Mouse (Mus musculus): Measurements from ENCODE around the gene Pdik1l.
A peak's percentile ranks its signal among the peaks of the same experiment; 100 is the strongest.

Gene Pdik1l

DNA sequence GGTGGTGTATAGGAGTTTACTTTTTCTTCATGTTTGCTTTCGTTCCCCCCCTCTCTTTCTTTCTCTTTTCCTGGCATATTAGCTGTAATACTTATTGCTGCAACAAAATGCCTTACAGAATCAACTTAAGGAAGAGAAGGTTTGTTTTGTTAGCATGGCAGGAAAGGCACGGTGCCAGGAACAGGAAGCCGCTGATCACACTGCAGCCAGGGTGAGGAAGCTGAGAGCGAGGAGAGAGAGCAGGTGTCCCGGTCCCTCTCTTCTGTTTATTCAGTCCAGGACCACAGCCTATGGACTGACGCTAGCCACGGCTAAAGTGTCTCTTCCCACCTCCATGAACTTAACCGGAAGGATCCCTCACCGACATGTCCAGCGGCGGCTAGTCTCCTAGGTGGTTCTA lies 29.3 kb downstream of the Pdik1l start:
- DNase-seq (ENCODE audit: low spot score) = no peak

DNA sequence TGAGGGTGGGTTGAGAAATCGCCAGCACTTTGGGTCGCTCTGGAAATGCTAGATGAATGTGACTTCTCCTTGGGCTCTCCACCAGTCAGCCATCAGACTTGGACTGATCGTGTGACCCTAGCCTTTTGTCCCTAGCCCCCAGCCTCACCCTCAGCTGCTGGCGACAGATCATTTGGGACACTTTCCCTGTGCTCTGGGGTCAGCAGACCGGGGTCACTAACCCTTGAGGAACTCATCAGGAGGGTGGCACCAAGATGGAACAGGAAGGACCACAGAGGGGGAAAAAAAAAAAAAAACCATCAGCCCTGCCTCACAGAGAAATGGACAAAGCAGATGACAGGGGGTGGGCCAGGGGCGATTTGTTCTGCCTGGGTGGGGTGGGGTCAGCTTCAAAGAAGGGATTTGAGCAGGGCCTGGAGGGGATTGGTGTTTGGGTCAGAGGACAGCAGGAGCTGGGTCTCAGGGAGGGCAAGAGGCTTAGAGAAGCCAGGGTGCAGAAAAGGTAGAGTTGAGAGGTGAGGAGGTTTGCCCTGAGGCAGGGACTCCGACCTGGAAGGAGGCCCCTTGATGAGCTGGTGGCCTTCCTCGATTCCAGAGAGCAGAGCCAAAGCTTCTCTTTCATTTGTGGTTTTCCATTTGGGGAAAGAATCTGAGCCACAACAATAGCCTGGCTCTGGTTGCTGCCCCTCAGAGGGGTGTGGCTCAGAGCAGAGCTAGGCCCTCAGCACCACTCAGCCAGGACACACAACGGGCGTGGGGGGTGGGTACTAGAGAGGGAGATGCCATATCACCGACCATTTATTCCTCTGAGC lies 30.3 kb downstream of the Pdik1l start:
- peak; percentile 79 for DNase-seq (ENCODE audit: low spot score)

DNA sequence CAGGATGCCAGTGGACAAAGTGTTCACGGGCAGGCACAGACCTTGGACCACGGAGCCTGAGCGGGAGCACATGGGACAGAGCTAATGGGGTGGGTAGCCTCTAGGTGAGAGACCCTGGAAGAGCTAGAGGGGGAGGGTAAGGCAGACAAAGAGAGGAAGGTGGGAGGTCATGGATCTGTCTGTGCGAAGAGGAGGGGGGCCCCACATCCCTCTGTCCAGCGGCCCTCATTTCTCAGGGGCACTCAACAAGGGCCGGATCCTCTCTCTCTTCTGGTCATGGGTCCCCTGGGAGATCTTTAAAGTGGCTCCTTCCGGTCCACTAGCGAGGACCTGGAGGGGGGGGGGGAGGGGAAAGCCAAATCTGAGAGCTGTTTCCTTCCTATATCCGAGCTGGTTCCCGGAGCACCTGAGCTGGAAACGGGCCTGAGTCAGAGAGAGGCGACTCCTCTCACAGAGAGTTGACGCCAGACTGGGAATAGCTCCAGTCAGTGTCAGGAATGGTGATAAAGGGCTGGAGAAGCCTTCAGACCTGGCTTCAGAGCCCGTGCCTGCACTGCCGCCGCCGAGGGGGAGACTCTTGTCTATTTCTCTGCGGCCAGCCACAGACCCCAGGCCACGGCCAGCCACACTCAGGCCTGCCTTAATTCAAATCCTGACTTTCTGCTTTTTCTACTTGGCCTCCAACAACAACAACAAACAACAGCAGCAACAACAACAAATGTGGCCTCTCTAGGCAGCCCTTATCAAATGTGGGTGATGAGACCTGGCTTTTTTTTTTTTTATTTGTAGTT lies 31.1 kb downstream of the Pdik1l start:
- DNase-seq (ENCODE audit: low spot score) = peak; percentile 65

DNA sequence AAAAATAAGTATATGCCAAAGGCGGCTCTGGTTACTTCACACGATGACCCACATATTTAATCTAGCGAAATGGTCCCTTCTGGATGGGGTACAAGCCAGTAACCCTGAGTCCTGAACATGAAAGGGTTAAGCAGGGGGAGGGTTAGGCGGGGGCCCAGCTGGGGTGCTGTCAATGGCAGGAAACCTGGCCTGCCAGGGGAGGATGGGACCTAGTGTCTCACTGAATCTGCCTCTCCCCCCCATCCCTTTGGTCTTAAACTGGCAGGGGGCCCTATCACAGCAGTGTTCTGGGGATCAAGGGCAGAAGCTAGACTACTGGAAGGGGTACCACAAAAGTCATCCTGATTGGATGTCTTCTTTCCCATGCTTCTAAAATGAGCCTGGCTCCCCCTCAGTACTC lies 31.8 kb downstream of the Pdik1l start:
- DNase-seq (ENCODE audit: low spot score) = no peak

DNA sequence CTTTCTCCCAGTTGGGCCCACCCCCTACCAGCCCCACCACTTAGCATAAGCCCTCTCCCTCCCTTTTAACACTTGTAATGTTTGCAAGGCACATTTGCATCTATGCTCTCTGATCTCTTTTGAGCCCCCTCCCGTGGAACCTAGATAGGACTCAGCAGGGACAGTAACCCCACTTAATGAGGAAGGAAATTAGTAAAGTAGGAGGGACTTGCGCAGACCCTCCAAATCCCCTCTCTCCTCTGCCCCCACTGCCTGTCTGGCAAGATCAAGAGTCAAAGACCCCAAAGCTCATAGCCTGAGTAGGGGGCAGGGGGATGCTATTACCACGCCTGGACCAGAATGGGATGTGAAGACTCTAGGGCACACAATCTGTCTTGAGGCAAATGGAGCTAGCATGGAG lies 32.9 kb downstream of the Pdik1l start:
- no peak for DNase-seq (ENCODE audit: low spot score)

DNA sequence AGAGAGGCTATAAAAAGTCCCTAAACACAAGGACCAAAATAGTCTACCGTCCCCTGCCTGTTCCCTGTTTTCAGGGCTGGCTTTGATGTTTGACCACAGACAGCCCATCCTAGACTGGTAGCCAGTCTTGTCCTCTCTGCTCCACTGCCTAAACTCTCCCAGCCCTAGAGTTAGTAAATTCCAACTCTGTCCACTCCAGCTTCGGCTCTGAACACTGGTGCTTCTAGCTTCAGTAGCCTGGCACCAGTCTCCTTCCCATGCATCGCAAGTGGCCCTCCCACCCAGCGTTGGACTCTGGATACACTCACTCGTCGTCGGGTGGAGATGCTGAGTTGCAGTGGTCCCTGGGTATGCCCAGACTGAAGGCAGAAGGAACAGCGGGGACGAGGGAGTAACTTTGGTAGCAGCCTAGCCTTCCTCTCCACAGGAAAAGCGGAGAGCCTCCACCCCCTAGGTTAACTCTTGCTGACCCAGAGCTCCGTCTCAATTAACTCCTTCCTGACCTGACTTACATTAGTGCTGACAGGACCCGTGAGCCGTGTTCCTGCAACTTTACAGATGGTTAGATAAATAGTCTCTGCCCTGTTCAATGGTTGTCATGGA lies 33.9 kb downstream of the Pdik1l start, which contains the start of gene Grrp1:
Gene Grrp1, minus strand, starts transcription at position 385 of the 603 bp plus-strand sequence.
- DNase-seq (ENCODE audit: low spot score) = peak; percentile 75

DNA sequence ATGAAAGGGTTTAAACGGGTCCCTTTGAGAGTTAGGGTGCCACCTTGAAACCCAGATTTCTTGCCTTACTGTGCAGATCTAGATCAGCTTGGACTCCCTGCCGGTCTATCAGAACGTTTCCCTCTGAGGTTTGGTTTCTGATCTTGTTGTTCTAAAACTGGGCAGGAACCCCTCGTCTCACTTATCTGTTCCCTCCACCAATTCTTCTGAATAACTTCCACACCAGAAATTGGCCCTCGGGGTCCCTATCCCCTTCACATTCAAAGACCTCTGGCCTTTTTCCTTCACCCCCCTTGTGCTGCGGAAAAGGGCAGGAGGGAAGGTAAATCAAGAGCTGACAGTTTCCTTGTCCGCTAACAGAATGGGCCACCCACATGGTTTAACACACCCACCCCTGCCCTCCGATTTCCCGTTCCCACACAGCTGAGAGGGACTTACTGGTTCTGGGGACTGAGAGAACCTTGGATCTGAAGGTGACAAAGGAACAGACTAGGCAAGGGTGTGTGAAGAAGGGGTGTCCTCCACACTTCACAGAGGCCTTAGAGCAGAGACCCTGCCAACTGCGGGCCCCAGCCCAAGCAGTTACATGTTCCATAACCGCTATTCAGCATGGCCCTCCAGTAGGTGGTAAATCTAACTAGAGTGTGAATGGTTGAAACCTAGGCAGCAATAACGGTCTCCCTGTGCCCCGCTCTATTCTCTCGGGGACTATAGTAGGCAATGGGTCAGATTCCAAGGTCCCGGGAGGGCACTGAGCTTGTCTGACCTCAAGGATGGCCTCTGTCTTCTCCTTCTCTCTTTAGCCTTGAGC lies 34.6 kb downstream of the Pdik1l start:
- peak; percentile 68 for DNase-seq (ENCODE audit: low spot score)

DNA sequence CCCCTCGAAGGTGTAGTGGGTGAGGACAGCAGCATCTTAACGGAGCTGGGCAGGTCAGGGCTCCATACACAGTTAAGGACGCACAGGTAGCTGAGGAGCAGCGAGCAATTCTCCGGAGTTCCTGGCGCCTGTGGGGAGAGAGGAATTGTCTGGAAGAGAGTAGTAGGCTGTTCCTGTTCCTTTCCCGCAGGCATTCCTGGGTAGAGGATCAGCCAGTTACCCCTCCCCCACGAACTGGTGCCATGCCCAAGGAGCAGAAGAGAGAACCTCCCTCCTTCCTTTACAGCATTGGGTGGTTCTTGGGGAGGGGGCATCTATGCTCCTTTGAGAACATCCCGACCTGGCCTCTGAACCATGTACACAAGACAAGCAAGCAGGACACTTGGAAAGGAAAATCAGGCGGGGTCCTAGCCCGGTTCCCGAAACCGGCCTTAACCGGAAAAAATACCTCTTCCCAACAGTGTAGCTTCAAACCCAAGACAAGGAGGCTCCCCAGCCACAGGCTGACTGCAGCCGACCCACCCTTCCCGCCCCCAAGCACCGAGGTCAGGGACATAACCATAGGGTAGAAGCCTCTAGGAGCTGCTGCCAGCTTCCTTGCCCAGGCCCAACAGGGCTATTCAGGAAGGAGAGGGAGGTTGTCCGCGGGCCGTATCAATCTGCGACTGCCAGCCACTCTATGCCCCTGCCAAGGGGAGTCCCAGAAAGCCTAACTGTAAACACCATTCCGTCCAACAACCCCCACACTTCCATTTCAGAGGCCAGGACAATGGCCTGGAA lies 35.4 kb downstream of the Pdik1l start:
- DNase-seq (ENCODE audit: low spot score) = peak; percentile 63

DNA sequence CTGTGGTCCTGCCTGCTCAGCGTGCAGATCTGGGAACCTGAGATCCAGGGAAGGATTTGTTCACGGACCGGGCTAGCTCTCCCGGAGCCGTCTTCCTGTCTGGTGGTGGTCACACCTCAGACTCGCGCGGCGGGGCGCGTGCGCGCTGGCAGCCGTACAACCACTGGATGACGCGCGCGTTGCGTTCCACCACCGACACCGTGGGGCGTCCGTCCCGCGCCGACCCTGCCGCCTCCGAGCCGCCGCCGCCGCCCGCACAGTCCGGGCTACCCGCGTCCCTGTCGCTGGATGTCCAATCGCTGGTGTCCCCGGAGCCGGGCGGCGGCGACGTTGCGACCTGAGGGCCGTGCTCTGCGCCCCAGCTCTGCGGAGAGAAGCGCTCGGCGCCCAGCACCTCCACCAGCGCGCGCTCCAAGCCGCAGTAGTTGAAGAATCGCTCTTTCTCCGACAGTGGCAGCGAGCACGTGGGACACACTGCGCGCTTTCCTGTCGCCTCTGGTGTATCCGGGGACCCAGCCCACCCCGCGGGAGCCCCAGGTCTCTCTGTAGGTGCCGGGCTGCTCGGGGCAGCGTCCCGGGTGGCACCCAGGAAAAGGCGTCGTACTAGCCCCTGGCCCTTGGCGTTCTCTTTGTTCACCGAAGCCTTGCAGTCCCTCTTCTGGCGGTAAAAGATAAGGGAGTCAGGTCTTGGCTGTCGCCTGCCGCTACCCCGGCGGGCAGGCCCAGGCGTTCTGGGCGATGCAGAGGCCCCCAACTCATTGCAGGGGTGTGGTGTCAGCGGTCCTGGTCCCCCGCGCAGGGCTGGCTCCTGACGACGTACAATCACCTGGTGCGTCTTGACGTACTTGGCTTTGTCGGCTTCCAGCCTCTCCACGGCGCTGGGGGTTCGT lies 36.2 kb downstream of the Pdik1l start:
- peak; percentile 62 for DNase-seq (ENCODE audit: low spot score)

DNA sequence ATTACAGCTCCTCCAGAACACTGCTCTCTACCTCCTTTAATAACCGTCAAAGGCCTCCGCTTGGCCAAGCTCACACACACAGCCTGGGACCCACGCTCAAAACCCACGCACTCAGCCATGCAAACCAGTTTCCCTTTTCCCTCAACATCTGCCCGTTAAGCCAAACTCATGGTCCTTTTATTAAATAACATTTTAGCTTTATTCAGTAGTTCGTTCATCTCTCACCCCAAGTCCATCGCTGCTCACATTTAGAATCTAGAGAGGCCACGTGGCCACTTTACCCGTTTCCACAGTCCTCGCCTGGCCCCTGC lies 36.8 kb downstream of the Pdik1l start:
- no peak for DNase-seq (ENCODE audit: low spot score)

DNA sequence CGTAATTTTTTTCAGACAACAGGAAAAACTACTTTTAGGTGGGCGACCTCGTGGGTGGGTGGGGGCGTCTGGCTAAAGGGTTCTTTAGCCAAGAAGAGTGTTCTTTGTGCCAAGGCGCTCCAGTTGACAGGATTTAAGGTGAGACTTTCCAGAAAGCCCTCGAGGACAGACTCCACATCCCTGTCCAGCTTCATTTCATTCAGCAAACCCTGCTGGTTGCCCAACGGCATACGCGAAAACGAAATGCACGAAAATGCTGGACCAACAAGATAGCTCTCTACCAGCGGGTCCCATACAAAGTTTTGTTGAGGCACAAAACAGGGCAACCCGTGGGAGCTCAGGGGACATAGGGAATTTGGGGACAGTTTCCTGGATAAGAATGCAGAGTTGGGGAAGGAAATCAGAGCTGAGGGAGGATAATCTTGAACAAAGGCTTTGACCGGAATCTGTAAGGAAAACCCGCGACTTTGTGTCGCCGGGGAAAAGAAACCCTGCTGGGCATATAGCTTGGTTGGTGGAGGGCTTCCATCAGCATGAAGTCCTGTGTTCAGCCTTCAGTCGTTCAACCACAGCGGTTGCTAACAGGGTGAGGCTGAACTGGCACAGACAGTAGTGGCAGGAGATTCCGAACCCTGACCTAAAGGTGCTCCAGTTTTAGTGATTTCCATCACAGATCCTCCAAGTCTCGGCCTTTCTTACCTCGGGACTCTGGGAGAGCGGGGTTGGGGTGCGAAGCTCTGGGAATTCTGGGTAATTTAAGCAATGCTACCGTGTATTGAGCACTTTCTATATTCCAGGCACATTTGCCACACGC lies 37.4 kb downstream of the Pdik1l start:
- DNase-seq (ENCODE audit: low spot score) = no peak

DNA sequence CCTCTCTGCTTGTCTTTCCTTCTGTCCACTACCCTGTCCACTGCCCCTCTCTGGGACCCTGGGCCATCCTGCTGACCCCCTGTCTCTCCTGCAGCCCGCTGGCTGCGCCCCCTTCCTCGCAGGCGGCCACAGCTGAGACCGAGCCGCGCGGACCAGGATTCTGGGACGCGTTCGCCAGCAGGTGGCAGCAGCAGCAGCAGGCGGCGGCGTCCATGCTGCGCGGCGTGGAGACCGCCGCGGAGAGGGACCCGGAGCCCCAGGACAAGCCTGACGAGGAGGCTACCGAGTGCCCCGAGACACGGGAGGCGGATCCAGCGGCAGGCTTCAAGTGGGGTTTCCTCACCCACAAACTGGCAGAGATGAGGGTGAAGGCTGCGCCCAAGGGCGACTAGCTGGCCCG lies 38.0 kb downstream of the Pdik1l start:
- DNase-seq (ENCODE audit: low spot score) = peak; percentile 87

DNA sequence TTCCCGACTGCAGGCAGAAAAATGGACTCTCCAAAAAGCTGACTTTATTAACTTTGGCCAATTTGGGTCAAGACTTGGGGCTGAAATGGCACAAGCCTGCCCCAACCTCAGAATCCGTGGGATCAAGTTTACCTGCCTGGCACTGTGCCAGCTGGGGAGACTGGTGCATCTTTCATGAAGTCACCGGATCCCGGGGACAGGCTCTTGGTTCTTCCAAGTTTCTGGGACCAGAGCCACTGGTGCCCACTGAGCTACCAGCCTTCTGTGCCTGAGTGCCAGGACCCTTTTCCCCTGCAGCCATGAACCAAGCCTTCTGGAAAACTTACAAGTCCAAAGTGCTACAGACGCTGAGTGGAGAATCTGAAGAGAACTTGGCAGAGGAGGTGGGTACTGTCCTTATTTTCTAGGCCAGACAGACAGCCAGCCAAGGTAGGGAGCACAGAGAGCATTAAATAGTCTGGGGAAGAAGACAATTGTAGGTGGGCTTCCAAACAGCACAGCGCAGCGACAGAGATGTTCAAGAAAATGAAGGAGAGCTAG lies 40.9 kb downstream of the Pdik1l start, which contains the start of gene Gm30191:
Gene Gm30191, plus strand, starts transcription at position 217 of the 540 bp plus-strand sequence.
- DNase-seq (ENCODE audit: low spot score) = no peak

DNA sequence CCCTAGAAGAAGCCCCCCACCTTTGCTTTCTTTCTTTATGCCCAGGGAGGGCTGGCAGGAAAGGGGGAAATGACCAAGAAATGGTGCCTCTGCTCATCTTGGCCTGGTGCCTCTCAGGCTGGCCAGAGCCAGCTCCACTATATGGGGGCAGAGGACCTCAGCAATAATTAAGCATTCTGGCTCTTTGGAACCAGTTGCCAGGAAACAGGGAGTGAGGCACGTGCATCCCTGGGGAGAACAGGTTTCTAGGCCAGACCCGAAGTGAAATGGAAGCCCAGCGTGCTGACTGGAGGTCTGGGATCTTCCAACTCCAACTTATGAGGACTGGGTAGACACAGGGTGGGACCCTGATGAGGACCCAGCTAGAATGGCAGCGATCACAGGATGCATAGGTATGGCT lies 41.4 kb downstream of the Pdik1l start:
- no peak for DNase-seq (ENCODE audit: low spot score)

DNA sequence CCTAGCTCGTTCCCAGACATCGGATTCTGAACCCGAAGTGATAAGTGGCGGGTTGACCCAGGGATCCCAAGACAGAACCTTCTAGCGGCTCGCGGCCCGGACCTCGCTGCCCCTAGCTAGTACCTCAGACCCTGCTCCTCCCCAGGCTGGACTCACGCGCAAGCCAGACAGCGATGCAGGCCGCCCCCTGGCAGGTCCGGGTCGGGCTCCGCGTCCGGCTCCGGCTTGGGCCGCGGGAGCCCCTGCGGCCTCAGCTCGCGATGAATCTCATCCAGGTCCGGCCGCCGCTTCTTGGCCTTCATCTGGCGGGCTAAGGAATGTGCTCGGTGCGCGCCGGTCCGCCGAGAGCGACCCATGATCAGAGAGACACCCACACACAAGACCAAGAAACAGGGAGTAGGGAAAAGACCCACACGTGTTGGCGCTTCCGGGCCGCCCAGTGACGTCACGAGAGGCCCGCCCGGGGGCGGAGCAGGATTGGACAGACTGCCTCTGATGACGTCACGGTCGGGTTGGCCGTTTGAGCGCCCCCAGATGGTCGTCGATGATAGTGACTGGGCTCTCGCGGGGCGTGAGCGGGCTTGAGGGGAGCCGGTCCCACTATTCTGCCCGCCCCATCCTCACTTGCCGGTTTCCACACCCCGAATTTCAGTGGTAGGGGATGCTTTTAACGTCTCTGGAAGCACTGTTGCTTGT lies 42.4 kb downstream of the Pdik1l start, which contains the start of gene Zfp593:
Gene Zfp593, minus strand, starts transcription at position 445 of the 696 bp plus-strand sequence.
- DNase-seq (ENCODE audit: low spot score) = peak; percentile 95

DNA sequence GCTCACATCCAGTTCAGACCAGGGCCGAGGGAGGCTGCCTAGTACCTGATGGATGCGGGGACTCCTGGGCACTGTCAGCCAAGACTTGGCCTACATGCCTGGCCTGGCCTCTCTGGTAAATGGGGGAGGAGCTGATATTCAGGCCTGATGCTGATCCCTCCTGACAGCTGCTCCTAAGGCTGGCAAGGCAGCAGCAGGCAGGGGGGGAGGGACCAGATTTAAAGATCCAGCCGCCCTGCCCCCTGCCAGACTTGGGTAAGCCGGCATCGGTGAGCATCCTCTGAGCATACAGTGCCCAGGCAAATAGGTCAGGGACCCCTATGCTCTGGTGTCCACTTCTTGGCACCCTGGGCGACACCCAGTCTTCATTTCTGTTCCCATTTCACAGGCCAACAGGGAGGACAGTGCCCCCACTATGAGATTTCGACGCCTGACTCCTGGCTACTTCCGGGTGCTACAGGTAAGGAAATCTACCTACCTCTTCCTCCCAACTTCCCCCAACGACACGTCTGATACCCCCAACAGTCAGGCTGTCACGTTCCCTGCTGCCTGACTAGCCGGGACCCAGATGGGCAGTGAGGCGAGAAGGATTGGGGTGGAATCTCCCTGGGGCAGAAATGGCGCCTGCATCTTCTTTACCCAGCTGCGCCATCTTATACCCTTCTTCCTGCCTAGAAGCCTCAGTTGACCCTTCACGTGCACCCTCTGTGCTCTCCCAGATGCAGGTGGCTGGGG lies 44.0 kb downstream of the Pdik1l start, which contains the start of gene E130218I03Rik:
Gene E130218I03Rik, plus strand, starts transcription at position 147 of the 735 bp plus-strand sequence.
- DNase-seq (ENCODE audit: low spot score) = no peak

DNA sequence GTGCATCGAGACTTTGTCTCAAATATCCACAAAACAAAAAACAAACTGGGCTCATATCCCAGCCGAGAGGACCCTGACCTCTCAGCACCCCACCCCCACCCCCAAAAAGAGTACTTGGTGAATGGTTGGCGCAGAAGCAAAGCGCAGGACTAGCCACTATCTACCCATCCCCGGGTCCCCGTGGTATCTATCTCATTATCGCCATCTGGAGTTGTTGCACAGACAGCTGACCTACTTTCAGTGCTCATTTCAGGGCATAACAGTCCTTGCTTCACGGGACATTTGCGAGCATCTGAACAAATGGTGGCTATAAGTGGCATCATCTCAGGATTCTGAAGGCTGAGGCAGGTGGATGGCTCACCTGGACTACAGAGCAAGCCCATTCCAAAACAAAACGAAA lies 49.0 kb downstream of the Pdik1l start:
- no peak for DNase-seq (ENCODE audit: low spot score)

DNA sequence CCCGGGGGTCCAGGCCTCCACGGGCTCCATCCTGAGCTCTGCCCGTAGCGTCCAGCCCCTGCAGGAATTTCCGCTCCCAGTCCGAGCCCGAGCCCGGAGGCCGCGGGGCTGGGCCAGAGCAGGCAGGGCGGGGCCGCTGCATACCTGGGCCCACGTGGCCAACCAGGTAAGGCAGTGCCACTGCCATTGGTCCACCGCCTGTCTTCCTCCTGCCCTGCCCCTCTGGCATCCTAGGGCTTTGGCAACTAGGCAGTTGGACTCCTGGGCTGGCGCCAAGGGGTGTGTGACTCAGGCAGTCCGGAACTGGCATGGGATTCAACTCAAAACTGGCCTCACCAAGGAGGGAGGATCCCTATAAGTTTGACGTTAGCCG lies 49.4 kb downstream of the Pdik1l start, which contains the start of gene Cnksr1:
Gene Cnksr1, minus strand, starts transcription at position 121 of the 373 bp plus-strand sequence.
- DNase-seq (ENCODE audit: low spot score) = peak; percentile 35

All from embryo, embryonic 10 days (tissue).